Mouse (Mus musculus): ENCODE data around the gene Adamtsl3.

DNA sequence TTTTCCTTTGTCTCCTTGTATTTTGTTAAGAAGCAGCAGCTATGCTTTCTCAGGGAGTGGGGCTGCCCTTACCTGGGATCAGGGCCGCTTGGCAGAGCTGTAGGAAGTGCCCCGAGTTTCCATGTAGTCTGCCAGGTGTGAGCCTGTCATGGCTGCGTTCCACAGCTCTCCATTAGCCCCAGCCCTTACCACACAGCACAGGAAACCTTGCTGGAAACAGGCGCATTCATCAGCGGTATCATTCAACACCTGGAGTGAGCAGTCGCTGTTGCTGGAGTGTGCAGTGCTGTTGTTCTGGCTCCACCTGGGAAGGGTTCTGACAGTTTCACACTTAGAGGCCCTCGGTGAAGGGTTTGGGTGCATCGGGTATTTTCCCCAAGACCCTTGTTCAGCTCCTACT is 62.1 kb downstream of the Adamtsl3 start:
- no peak for TF ChIP-seq CTCF (IDR thresholded peaks at IDR 0.05; ENCODE audit: low read depth, low read length)
- no peak for TF ChIP-seq EP300 (IDR thresholded peaks at IDR 0.05; ENCODE audit: insufficient read depth, low read depth, low read length)
- no peak for TF ChIP-seq POLR2A (IDR thresholded peaks at IDR 0.05; ENCODE audit: insufficient read depth, low read length)

All from ES-Bruce4 (cell line).